Mouse (Mus musculus) MEL (cell line): ENCODE data around the gene Prdm16. TPM values are rescaled to one million over a fixed set of nuclear protein-coding genes. Genes with fewer than 3 reads are reported as not detected.

Experiments
- DNase-seq: peaks from one replicate; pipeline ENCODE4 v3.0.0; 2011; ENCODE audit warnings: low read depth, low spot score
- H3K27ac ChIP-seq: 2 replicates; pipeline ENCODE4 v1.5.1; 2012; ENCODE audit warnings: low read depth, mild to moderate bottlenecking, control low read depth, low read length, moderate library complexity; ENCODE audit not compliant: control insufficient read depth
- H3K27me3 ChIP-seq, 2 experiments: fragments of 150-350 bp in 1 of 2; sonication (generic) in 1 of 2; 2 replicates each; pipeline ENCODE4 v1.6.1; 2012; ENCODE audit warnings: low read length in 2 of 2, mild to moderate bottlenecking in 2 of 2, improper control_type of control experiment in 1 of 2, moderate library complexity in 1 of 2; ENCODE audit not compliant: insufficient read depth in 2 of 2, control insufficient read depth in 1 of 2
- H3K36me3 ChIP-seq, 2 experiments: 2 replicates each; pipeline ENCODE4 v1.6.1; 2012 to 2014; ENCODE audit warnings: low read length in 2 of 2, improper control_type of control experiment in 1 of 2, inconsistent platforms in 1 of 2, mild to moderate bottlenecking in 1 of 2; ENCODE audit not compliant: insufficient read depth in 2 of 2, control insufficient read depth in 1 of 2
- H3K4me1 ChIP-seq, 2 experiments: fragments of 150-350 bp in 1 of 2; sonication (generic) in 1 of 2; 2 replicates each; pipeline ENCODE4 v1.6.1; 2012; ENCODE audit warnings: low read length in 2 of 2, improper control_type of control experiment in 1 of 2, mild to moderate bottlenecking in 1 of 2; ENCODE audit not compliant: insufficient read depth in 2 of 2, control insufficient read depth in 1 of 2
- H3K4me3 ChIP-seq, 2 experiments: fragments of 150-350 bp in 1 of 2; sonication (generic) in 1 of 2; 2 replicates each; pipeline ENCODE4 v1.5.1; 2012; ENCODE audit warnings: low read depth in 2 of 2, low read length in 2 of 2, mild to moderate bottlenecking in 2 of 2, moderate library complexity in 2 of 2, control low read depth in 1 of 2, improper control_type of control experiment in 1 of 2; ENCODE audit not compliant: control insufficient read depth in 1 of 2, insufficient read depth in 1 of 2
- H3K79me2 ChIP-seq: 2 replicates; pipeline ENCODE4 v1.6.1; 2012; ENCODE audit warnings: mild to moderate bottlenecking, low read length, moderate library complexity; ENCODE audit not compliant: control insufficient read depth, poor library complexity, insufficient read depth
- H3K9ac ChIP-seq: 2 replicates; pipeline ENCODE4 v1.6.1; 2012; ENCODE audit warnings: low read depth, mild to moderate bottlenecking, control low read depth, low read length, moderate library complexity; ENCODE audit not compliant: control insufficient read depth, poor library complexity, severe bottlenecking
- H3K9me3 ChIP-seq: fragments of 150-350 bp; sonication (generic); replicated peaks from 2 replicates; pipeline ENCODE4 v1.6.1; 2012; ENCODE audit warnings: mild to moderate bottlenecking, low read length, improper control_type of control experiment, moderate library complexity; ENCODE audit not compliant: insufficient read depth
- BHLHE40 ChIP-seq: IDR thresholded peaks from 2 replicates; pipeline ENCODE4 v1.6.1; 2012; ENCODE audit warnings: low read depth, mild to moderate bottlenecking, inconsistent platforms, low read length, improper control_type of control experiment, borderline replicate concordance
- CHD1 ChIP-seq: IDR thresholded peaks from 2 replicates; pipeline ENCODE4 v1.6.1; 2012; ENCODE audit warnings: low read depth, mild to moderate bottlenecking, inconsistent platforms, low read length, improper control_type of control experiment
- E2F4 ChIP-seq: IDR thresholded peaks from 2 replicates; pipeline ENCODE4 v1.6.1; 2011; ENCODE audit warnings: low read depth, low read length, improper control_type of control experiment, borderline replicate concordance
- ELF1 ChIP-seq: IDR thresholded peaks from 2 replicates; pipeline ENCODE4 v1.6.1; 2014; ENCODE audit warnings: low read depth, mild to moderate bottlenecking, inconsistent platforms, low read length, improper control_type of control experiment, moderate library complexity
- ETS1 ChIP-seq: IDR thresholded peaks from 2 replicates; pipeline ENCODE4 v1.6.1; 2012; ENCODE audit warnings: low read depth, mild to moderate bottlenecking, inconsistent platforms, low read length, improper control_type of control experiment, moderate library complexity
- GABPA ChIP-seq: IDR thresholded peaks from 2 replicates; pipeline ENCODE4 v1.6.1; 2012; ENCODE audit warnings: low read depth, mild to moderate bottlenecking, inconsistent platforms, low read length, improper control_type of control experiment, moderate library complexity
- GATA1 ChIP-seq: IDR thresholded peaks from 2 replicates; pipeline ENCODE4 v1.6.1; 2011; ENCODE audit warnings: low read depth, low read length, improper control_type of control experiment
- MAZ ChIP-seq: IDR thresholded peaks from 2 replicates; pipeline ENCODE4 v1.6.1; 2012; ENCODE audit warnings: low read depth, mild to moderate bottlenecking, inconsistent platforms, low read length, improper control_type of control experiment
- MXI1 ChIP-seq: IDR thresholded peaks from 2 replicates; pipeline ENCODE4 v1.6.1; 2011; ENCODE audit warnings: mild to moderate bottlenecking, low read depth, low read length, improper control_type of control experiment
- MYC ChIP-seq: IDR thresholded peaks from 2 replicates; pipeline ENCODE4 v1.6.1; 2011; ENCODE audit warnings: low read depth, mild to moderate bottlenecking, low read length, improper control_type of control experiment, moderate library complexity
- NRF1 ChIP-seq: IDR thresholded peaks from 2 replicates; pipeline ENCODE4 v1.6.1; 2014; ENCODE audit warnings: low read depth, mild to moderate bottlenecking, inconsistent platforms, low read length, improper control_type of control experiment, moderate library complexity; ENCODE audit not compliant: poor library complexity, insufficient read depth, severe bottlenecking
- POLR2AphosphoS2 ChIP-seq: IDR thresholded peaks from 2 replicates; pipeline ENCODE4 v1.6.1; 2011; ENCODE audit warnings: low read length, improper control_type of control experiment
- RCOR1 ChIP-seq: IDR thresholded peaks from 2 replicates; pipeline ENCODE4 v1.6.1; 2012; ENCODE audit warnings: low read depth, mild to moderate bottlenecking, inconsistent platforms, low read length, improper control_type of control experiment
- TAL1 ChIP-seq: IDR thresholded peaks from 2 replicates; pipeline ENCODE4 v1.6.1; 2012; ENCODE audit warnings: mild to moderate bottlenecking, inconsistent platforms, low read length, moderate library complexity, mixed read lengths
- TBP ChIP-seq: IDR thresholded peaks from 2 replicates; pipeline ENCODE4 v1.8.0; 2011; ENCODE audit warnings: low read depth, low read length, improper control_type of control experiment
- TCF12 ChIP-seq: IDR thresholded peaks from 2 replicates; pipeline ENCODE4 v1.6.1; 2014; ENCODE audit warnings: low read depth, mild to moderate bottlenecking, inconsistent platforms, low read length, improper control_type of control experiment, moderate library complexity
- USF1 ChIP-seq: IDR thresholded peaks from 2 replicates; pipeline ENCODE4 v1.6.1; 2014; ENCODE audit warnings: low read depth, mild to moderate bottlenecking, inconsistent platforms, low read length, improper control_type of control experiment, moderate library complexity
- ZC3H11A ChIP-seq: IDR thresholded peaks from 2 replicates; pipeline ENCODE4 v1.6.1; 2012; ENCODE audit warnings: low read depth, mild to moderate bottlenecking, inconsistent platforms, low read length, improper control_type of control experiment
- ZNF384 ChIP-seq: IDR thresholded peaks from 2 replicates; pipeline ENCODE4 v1.6.1; 2012; ENCODE audit warnings: low read depth, mild to moderate bottlenecking, inconsistent platforms, low read length, improper control_type of control experiment
- polyA plus RNA-seq, 2 experiments: library from polyadenylated mRNA; stranded (reverse) in 1 of 2; unstranded in 1 of 2; fragments of >175 nt in 1 of 2; fragments of >200 nt in 1 of 2; gene quantifications; 2 replicates each; pipeline versions ENCODE4 v1.2.1 to v1.2.4; 2012; ENCODE audit warnings: low replicate concordance in 2 of 2, low read depth in 1 of 2; ENCODE audit not compliant: insufficient read length in 2 of 2, insufficient read depth in 1 of 2, missing spikeins in 1 of 2
- total RNA-seq: library from RNA; depleted of rRNA; stranded (reverse); fragments of 300-350 nt; gene quantifications from 2 replicates; pipeline ENCODE4 v1.2.3, GENCODE M21; 2012

Prdm16 gene
- total and polyA plus RNA-seq, 3 experiments: not detected

- DNase-seq: no peak
- no peak overlapping the region for H3K4me3 ChIP-seq
- TF ChIP-seq USF1: no peak
- no peak for TF ChIP-seq MYC
- TF ChIP-seq BHLHE40: no peak
- TF ChIP-seq TCF12: no peak
- TF ChIP-seq GATA1: no peak
- TF ChIP-seq TBP: no peak
- no peak for TF ChIP-seq POLR2AphosphoS2
- no peak for TF ChIP-seq ZC3H11A
- no peak for TF ChIP-seq CHD1
- TF ChIP-seq MAZ: no peak
- TF ChIP-seq ETS1: no peak
- no peak for TF ChIP-seq MXI1
- no peak for TF ChIP-seq ZNF384
- no peak for TF ChIP-seq GABPA
- no peak for TF ChIP-seq ELF1
- TF ChIP-seq RCOR1: no peak
- no peak for TF ChIP-seq E2F4
- TF ChIP-seq, all 39 proteins: peak for 0
- Histone ChIP-seq H3K79me2 (no peaks in the 10 kb centered on the region), H3K9me3 (no peaks in the 10 kb centered on the region; the same call in 1 of the 2 replicates), H3K36me3 (no peaks in the 10 kb centered on the region), H3K27ac (no peak overlapping the region), H3K27me3 (no peaks in the 10 kb centered on the region; a peak in 1 of 4 replicates), H3K9ac (no peak overlapping the region), H3K4me1 (no peaks in the 10 kb centered on the region)
These were observed 288.4 kb downstream of the Prdm16 start for GRCm38 (mm10) chr4:154348197-154348786.

DNA sequence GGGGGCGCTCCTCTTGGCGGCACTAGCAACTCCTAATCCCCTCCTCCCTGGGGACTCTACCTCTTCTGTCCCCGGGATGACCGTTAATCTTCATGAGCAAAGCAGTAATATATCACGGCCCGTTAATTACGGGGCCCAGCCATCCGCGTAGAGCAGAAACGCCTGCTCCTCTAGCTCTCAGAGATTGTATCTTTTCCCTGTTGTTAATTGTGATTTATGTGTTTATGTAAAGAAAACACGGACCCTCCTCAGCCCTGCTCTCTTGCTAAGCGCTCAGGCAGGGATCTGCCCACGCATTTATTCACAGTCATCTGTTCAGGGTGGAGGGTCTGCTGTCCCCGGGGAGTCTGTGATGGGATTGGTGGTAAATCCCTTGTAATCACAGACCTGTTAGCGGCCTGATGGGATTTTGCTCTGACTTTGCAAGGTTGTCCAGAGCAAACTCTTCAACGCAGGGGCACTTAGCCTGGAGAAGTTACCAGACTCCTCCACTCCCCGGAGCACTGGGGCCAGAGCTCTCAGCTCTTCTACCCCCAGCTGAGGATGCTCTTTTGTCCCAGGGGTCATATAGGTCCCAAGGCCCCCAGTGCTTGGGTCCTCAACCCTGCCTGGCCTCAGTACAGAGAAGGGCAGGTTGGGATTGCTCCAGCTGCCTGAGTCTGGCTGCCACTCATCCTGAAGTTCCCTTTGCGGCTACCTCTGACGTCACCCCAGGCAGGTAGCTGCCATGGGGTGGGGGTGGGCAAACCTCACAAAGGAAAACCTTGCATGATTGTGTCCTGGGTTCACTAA is 289.7 kb downstream of the Prdm16 start:
- TF ChIP-seq TAL1 (no peak), BHLHE40 (no peak), NRF1 (no peak)
- Histone ChIP-seq H3K36me3 (no peaks in the 10 kb centered on the region), H3K9me3 (no peaks in the 10 kb centered on the region; the same call in 1 of the 2 replicates), H3K27ac (no peak overlapping the region), H3K4me3 (no peak overlapping the region), H3K27me3 (no peaks in the 10 kb centered on the region; a peak in 1 of 4 replicates), H3K79me2 (no peaks in the 10 kb centered on the region), H3K9ac (no peak overlapping the region), H3K4me1 (no peaks in the 10 kb centered on the region)
- DNase-seq: no peak
